Mouse (Mus musculus): ENCODE results near the gene Ugt2b36.
"Not testable (repeated sequence)": the region's sequence is repeated elsewhere in the genome, so short reads cannot be mapped to it uniquely, and the experiment has no call there.

The Ugt2b36 gene

GRCm38 (mm10) chr5:87092346-87093027, at the start of gene Ugt2b36:
Gene Ugt2b36, minus strand, starts transcription at chr5:87092555.
- DNase-seq (ENCODE audit: low spot score), result no peak

DNA sequence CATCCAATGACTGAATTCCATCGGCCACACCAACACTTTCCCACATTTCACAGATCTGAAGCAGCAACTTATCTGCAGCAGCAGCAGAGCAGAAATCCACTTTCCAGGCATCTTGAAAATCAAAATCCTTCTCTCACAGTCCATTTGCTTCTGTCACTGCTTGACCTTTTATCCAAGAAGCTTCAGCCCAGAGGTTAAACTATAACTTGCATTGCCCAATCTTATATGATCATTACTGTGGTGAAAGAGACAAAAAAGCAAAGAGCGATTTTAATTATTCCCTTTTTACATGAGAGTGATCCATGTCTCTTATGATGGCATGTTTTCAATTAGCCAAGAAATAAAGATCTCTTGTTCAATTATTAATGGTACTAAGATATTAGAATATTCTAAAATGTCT, 47.8 kb upstream of the Ugt2b36 start, which contains the start of gene Ugt2b5:
Ugt2b5 (minus strand) TSS at position 123 of the 400 bp plus-strand sequence.
- not testable (repeated sequence) for DNase-seq (ENCODE audit: low spot score)

DNA sequence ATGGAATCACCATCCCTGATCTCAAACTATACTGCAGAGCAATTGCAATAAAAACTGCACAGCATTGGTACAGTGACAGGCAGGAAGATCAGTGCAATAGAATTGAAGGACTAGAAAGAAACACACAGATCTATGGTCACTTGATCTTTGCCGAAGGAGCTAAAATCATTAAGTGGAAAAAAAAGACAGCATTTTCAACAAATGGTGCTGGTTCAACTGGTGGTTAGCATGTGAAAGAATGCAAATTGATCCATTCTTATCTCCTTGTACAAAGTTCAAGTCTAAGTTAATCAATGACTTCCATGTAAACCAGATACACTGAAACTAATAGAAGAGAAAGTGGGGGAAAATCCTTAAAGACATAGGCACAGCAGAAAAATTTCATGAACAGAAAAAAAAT, 11.3 kb upstream of the Ugt2b36 start:
- not testable (repeated sequence) for DNase-seq (ENCODE audit: low spot score)

GRCm38 (mm10) chr5:87091111-87091510, 1.2 kb downstream of the Ugt2b36 start:
- no peak for DNase-seq (ENCODE audit: low spot score)

GRCm38 (mm10) chr5:87089264-87089663, 3.1 kb downstream of the Ugt2b36 start:
- DNase-seq (ENCODE audit: low spot score), result no peak

- DNase-seq (ENCODE audit: low spot score), result no peak
These were observed 6.1 kb downstream of the Ugt2b36 start for GRCm38 (mm10) chr5:87086269-87086668.

DNA sequence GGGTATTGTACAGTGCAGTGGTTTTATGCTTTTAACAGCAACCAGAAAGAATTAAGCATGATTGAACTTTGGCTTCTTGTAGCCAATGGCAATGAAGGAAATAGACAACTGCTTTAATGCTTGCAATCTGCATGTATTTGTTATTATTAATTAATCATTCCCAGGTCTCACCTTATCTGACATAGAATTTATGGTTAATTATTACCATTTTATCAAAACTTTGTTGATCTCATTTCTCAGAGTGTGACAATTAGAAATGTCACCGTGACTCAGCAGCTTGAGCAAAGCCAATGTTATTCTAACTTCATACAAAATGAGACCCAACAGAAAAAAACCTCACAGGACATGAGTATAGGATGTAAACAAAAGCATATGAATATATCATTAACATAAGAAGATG, 61.7 kb downstream of the Ugt2b36 start:
- no peak for DNase-seq (ENCODE audit: low spot score)

- no peak for DNase-seq (ENCODE audit: low spot score)
These were observed 65.0 kb downstream of the Ugt2b36 start for GRCm38 (mm10) chr5:87027359-87027758.

Data from lung, postnatal 25 days (tissue).